Mouse (Mus musculus) brain, adult 2 months (tissue): Measurements from ENCODE around the gene Tsx.
"Not testable (repeated sequence)": the region's sequence is repeated elsewhere in the genome, so short reads cannot be mapped to it uniquely, and the experiment has no call there.

Experiments used
- DNase-seq: peaks from one replicate; pipeline ENCODE4 v3.0.0; 2011; ENCODE audit warnings: low read depth, low spot score

Tsx gene

GRCm38 (mm10) chrX:103414167-103414566 lies at the start of gene Tsx:
Gene Tsx, plus strand, starts transcription at chrX:103414467.
- no peak for DNase-seq

DNA sequence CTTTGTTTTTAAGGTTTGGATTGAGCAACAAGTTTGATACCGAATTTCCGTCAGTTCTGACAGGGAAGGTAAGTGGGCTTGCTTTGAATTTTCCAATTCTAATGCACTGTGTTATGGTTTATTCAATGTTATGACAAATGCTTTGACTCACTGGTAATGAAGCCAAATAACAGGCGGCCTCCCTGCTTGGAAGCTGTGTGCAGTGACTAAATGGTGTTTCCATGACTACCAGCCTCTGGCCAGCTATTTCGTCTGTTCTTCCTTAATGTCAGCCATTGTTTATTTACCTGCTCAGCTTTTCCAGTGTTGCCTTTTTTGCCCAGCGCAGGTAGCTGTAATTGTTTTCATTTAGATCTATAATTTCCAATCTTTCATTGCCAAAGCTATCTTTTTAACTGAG lies 48.1 kb upstream of the Tsx start:
- peak; percentile 68 for DNase-seq

GRCm38 (mm10) chrX:103368650-103369049 lies 45.6 kb upstream of the Tsx start:
- no peak for DNase-seq

DNA sequence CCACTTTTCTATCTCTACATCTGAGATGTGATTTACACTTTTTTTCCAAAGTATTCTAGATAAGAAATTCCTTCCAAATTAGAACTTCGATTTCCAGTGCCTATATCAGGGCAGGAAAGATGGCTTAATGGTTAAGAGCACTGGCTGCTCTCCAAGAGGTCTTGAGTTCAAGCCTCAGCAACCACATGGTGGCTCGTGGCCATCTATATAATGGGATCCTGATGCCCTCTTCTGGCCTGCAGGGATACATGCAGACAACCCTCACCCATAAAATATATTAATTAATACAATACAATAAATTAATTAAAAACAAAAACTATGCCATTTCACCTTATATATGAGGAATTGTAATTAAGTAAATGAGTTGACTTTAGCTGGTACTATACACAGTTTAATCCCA lies 43.0 kb upstream of the Tsx start:
- peak; percentile 21 for DNase-seq

DNA sequence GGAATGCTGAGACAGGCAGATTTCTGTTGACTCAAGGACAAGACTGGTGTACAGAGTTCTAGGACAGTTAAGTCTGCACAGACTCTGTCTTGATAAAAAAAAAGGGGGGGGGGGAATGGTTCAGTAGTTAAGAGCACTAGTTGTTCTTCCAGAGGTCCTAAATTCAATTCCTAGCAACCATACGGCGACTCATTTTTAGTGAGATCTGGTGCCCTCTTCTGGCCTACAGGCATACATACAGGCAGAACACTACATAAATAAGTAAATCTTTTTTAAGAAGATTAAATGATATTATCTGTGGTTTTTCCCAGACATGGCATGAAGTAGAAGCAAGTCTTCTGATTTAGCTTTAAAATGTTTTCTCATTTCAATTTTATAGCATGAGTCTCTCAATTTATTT lies 42.6 kb upstream of the Tsx start:
- DNase-seq: peak; percentile 47

DNA sequence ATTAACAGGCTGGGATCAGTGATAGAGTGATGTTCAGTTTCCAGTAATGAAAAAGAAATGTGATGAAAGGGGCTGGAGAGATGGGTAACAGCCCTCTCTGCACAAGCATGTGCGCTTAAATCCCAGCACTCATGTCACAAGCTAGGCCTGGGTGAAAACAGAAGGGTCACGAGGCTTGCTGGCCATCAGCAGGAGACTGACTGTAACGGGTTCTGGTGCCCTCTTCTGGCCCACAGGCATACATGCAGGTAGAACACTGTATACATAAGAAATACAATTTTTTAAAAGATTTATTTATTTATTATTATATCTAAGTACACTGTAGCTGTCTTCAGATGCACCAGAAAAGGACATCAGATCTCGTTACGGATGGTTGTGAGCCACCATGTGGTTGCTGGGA lies 40.0 kb upstream of the Tsx start:
- DNase-seq: peak; percentile 67

- peak; percentile 15 for DNase-seq
These were observed 29.7 kb upstream of the Tsx start for GRCm38 (mm10) chrX:103384528-103384927.

- DNase-seq: peak; percentile 36
These were observed 26.1 kb upstream of the Tsx start for GRCm38 (mm10) chrX:103388131-103388530.

- DNase-seq: no peak
These were observed 20.4 kb upstream of the Tsx start for GRCm38 (mm10) chrX:103393841-103394240.

DNA sequence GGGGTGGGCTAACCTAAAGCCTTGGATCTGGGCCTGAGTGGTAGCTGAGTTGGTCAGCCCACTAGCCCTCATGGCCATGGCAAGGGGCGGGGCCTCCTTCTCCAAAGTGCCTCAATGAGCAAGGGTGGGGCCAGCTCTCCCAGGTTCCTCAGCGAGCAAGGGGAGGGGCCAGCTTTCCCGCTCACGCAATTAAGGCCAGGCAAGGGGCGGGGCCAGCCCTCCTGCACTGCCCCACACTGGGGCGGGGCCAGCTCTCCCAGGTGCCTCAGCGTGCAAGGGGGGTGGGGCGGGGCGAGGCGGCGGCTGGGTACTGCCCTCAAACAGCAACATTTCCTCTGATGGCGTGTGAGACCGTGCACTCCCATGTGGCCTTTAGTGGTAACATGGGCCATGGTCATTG lies 9.2 kb upstream of the Tsx start:
- no peak for DNase-seq

DNA sequence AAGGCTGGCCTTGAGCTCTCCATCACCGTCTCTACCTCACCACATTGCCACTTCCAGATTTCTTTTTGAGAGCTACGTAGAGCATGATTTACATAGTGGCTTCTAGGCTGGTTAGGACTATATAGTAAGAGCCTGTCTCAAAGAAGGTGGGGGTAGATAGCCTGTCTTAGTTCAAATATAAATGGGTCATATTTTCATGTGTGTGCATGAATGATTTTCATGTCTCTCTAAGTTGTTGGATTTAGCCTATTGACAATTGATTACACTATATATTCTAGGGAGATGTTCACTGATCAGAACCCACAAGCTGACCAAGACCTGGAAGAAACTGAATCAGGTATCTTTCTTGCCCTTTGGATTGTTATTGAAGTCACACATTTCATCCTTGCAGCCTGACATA lies 7.4 kb downstream of the Tsx start, which contains the start of gene Gm26992:
Gm26992 (plus strand) TSS at position 301 of the 400 bp plus-strand sequence.
- no peak for DNase-seq

DNA sequence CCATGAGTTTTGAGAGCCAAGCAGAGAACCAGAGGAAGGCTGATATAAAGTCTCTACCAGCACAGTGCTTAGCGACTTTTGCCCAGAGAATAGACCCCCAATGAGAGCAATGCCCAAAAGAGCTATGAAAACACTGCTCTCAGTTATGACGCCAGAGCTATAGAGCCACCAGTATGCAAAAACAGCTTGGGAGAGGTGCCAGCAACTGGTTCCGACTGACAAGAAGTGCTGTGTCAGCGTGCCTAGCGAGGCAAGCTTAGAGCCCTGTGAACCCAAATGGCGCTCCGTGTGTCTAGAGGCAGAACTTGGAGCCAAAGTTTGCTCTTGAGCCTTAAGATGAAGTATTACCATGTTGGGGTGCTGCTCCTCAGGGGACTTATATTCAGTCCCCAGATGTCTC lies 13.4 kb downstream of the Tsx start:
- DNase-seq: peak; percentile 5

GRCm38 (mm10) chrX:103432293-103432692 lies 18.0 kb downstream of the Tsx start:
- DNase-seq: no peak

DNA sequence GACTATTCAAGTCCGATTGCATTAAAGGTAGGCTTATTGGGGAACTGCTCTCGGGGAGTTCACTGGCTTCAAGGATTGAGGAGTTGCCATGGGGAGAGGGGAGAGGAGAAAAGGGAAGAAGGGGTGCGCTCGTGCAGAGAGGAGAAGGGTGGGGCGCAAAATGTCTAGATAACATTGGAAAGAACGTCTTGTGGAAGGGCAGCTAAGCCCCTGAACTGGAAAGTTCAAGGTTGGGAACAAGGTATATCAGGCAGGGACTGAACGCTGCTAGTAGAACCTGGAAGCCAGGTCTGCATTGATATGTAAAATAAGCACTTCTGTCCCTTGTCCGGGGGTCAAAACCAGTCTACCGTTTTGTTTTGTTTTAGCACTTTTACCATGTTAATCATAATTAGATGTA lies 23.8 kb downstream of the Tsx start:
- DNase-seq: no peak

GRCm38 (mm10) chrX:103440803-103441202 lies 26.5 kb downstream of the Tsx start:
- peak; percentile 78 for DNase-seq

DNA sequence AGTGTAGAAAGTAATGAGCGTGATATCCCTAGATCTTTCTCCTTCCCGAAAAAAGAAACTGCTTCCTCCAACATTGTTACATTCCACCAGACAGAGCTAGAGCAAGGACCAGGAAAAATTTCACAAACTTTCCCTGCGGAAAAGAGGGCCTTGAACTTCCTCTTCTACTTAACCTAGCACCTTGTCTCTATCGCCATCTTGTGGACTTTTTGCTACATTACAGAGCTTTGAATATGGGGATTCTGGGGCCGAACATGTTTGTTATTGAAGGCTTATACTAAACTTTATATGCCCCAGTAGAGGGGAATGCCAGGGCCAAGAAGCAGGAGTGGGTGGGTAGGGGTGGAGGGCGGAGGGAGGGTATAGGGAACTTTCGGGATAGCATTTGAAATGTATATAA lies 29.5 kb downstream of the Tsx start:
- DNase-seq: peak; percentile 46

DNA sequence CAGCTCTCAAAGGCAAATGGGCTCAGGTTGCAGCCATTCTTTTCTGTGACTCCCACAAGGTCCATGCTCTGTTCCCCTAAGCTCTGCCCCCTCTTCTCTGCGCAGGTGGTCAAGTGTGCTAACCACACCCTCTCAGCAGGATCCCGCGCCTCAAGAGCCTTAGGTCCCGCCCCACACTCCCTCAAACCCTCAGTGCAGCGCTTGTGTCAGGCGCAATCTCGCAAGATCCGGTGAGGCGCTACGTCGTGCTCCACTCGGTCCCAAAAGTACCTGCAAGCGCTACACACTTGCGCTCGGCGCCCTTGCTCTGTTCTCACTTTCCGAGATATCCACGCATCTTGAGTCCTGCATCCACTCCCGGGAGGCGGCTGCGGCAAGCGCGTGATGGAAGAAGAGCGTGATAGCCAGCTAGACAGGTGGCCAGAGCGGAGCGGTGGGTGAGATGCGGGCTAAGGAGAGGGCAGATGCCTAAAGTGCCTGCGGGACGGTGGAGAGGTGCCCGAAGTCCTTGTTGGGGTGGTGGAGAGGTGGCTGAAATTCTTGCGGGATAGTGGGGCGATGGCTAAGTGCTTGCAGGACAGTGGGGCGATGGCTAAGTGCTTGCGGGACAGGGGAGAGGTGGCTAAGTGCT lies 33.4 kb downstream of the Tsx start:
- DNase-seq: peak; percentile 53

- not testable (repeated sequence) for DNase-seq
These were observed 34.2 kb downstream of the Tsx start for GRCm38 (mm10) chrX:103448429-103448828.

- not testable (repeated sequence) for DNase-seq
These were observed 34.9 kb downstream of the Tsx start for GRCm38 (mm10) chrX:103448943-103449722.

GRCm38 (mm10) chrX:103452815-103453214 lies 38.5 kb downstream of the Tsx start:
- no peak for DNase-seq

GRCm38 (mm10) chrX:103460056-103460455 lies 45.8 kb downstream of the Tsx start:
- no peak for DNase-seq

DNA sequence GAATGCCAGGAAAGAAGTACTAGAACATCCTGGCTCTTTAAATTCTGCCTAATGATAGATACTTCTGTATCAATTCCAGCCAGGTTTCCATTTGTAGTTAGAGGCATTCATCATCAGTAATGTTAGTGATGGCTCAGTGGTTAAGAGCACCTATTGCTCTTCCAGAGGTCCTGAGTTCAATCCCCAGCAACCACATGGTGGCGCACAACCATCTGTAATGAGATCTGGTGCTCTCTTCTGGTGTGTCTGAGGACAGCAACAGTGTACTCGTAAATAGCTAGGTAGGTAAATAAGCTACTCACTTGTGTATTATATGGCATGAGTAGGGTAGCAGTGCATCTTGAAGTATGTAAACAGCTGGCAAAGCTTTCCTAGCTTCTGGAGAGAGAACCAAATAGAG lies 54.7 kb downstream of the Tsx start:
- DNase-seq: no peak

DNA sequence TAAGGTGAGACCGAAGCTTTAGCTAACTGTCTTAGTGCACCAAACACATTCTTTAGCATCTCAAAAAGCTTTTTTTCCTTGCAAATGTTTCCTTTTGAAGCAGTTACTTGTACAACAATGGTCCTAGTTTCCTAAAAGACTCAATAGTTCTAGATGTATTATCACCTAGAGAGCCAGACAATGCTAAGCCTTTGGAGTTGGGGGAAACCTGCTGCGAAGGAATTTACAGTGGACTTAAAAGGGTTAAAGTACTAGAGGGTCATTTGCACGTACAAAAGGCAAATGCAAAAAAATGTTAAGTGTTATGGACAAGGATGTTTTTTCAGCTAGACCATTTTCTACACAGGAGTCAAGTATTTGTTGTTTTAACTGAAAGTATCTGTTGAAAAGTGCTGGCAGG lies 58.1 kb downstream of the Tsx start:
- no peak for DNase-seq
